Mouse (Mus musculus): ENCODE data around the gene Rnaseh2c.

Rnaseh2c gene

GRCm38 (mm10) chr19:5636571-5637041 lies 34.9 kb downstream of the Rnaseh2c start:
- no peak for DNase-seq

GRCm38 (mm10) chr19:5637069-5638047 lies 35.7 kb downstream of the Rnaseh2c start, which contains the start of gene Rela:
TSS of gene Rela (plus strand) at chr19:5637483.
- DNase-seq, result peak; percentile 96 to 97

GRCm38 (mm10) chr19:5638416-5639005 lies 36.8 kb downstream of the Rnaseh2c start:
- no peak for DNase-seq

GRCm38 (mm10) chr19:5640339-5640738 lies 38.7 kb downstream of the Rnaseh2c start:
- no peak for DNase-seq

GRCm38 (mm10) chr19:5641021-5641420 lies 39.3 kb downstream of the Rnaseh2c start:
- no peak for DNase-seq

- no peak for DNase-seq
These were observed 40.0 kb downstream of the Rnaseh2c start for GRCm38 (mm10) chr19:5641641-5642040.

GRCm38 (mm10) chr19:5645280-5645679 lies 43.6 kb downstream of the Rnaseh2c start:
- DNase-seq, result no peak

- no peak for DNase-seq
These were observed 45.2 kb downstream of the Rnaseh2c start for GRCm38 (mm10) chr19:5646731-5647330.

- no peak for DNase-seq
These were observed 46.1 kb downstream of the Rnaseh2c start for GRCm38 (mm10) chr19:5647791-5648190.

- peak; percentile 69 to 79 for DNase-seq
These were observed 47.0 kb downstream of the Rnaseh2c start for GRCm38 (mm10) chr19:5648401-5649297.

- DNase-seq, result no peak
These were observed 47.6 kb downstream of the Rnaseh2c start for GRCm38 (mm10) chr19:5649298-5649741.

- DNase-seq, result no peak
These were observed 50.0 kb downstream of the Rnaseh2c start for GRCm38 (mm10) chr19:5651502-5652274.

- DNase-seq, result no peak
These were observed 50.9 kb downstream of the Rnaseh2c start for GRCm38 (mm10) chr19:5652570-5652969.

GRCm38 (mm10) chr19:5653969-5654719 lies 52.5 kb downstream of the Rnaseh2c start:
- no peak for DNase-seq

- no peak for DNase-seq
These were observed 53.1 kb downstream of the Rnaseh2c start for GRCm38 (mm10) chr19:5654720-5655298.
